In genomic region chr6:143531477-143531876, GRCm38 (mm10) we compare ENCODE assay signal across 12 mouse cellular contexts.
A peak's percentile ranks its signal among the peaks of the same experiment; 100 is the strongest.
DNase-seq lines count a peak whose midpoint lies in the region; ATAC-seq and TF ChIP-seq lines count a peak whose summit lies in the region.
"Had no signal": no experiment of that assay in that cellular context is flagged by ENCODE, and none has a peak within 500 bp of the region (broad histone marks: within the 10 kb centered on the region; RNA-seq: fewer than 3 reads in every experiment).

No protein-coding gene starts in this region.

- no peak overlapping the region for H3K4me2 ChIP-seq in forebrain, embryonic 11.5 days (ENCODE audit: low read depth, low read length, severe bottlenecking)
- no peak overlapping the region for H3K4me2 ChIP-seq in forebrain, postnatal 0 days (ENCODE audit: low read depth)
- H3K4me2 ChIP-seq in lung, embryonic 14.5 days = no peak overlapping the region
- H3K4me2 ChIP-seq in limb, embryonic 13.5 days (replicated peaks) = peak overlapping the region; percentile 34; the same call in 1 of the 2 replicates
- H3K4me2 ChIP-seq: heart, embryonic 12.5 days had no signal

- no peaks in the 10 kb centered on the region; the same call in none of the 2 replicates for H3K4me1 ChIP-seq in forebrain, embryonic 11.5 days (replicated peaks; ENCODE audit: control insufficient read depth, insufficient read depth, low read length)
- H3K4me1 ChIP-seq in forebrain, postnatal 0 days (ENCODE audit: insufficient read depth) = no peaks in the 10 kb centered on the region
- H3K4me1 ChIP-seq in lung, embryonic 14.5 days (ENCODE audit: insufficient read depth) = peaks cover 9% of the 10 kb centered on the region; the same call in 1 of the 2 replicates
- peaks cover 42% of the 10 kb centered on the region for H3K4me1 ChIP-seq in limb, embryonic 13.5 days
- H3K4me1 ChIP-seq: megakaryocyte, embryonic 14.5 days had no signal

- 0 out of 2 replicates have a peak, but pooled peaks have one; percentile 42 for ATAC-seq in forebrain, embryonic 11.5 days (replicated peaks; ENCODE audit: low FRiP score)
- no peak for ATAC-seq in forebrain, postnatal 0 days
- ATAC-seq in lung, embryonic 14.5 days (ENCODE audit: insufficient read depth) = peak; percentile 76; the same call in 1 of the 2 replicates
- peak; percentile 44; the same call in 1 of the 2 replicates for ATAC-seq in limb, embryonic 13.5 days (ENCODE audit: low FRiP score, low read depth)

- peak; percentile 69 for DNase-seq in forebrain, embryonic 11.5 days (ENCODE audit: low spot score)
- no peak for DNase-seq in forebrain, postnatal 0 days
- peak; percentile 58 for DNase-seq in lung, embryonic 14.5 days
- DNase-seq in lung, adult 18-20 months = no peak
- DNase-seq in embryo, embryonic 10 days (ENCODE audit: low spot score) = peak; percentile 30
- no peak for DNase-seq in thymus, adult 18-20 months
- no peak for DNase-seq in B cell, adult 2 months
- DNase-seq: adrenal gland, postnatal 36 days; cerebellum, postnatal 14 days had no signal

- no peaks in the 10 kb centered on the region for H3K27me3 ChIP-seq in forebrain, embryonic 11.5 days (ENCODE audit: control insufficient read depth, insufficient read depth, low read length)
- no peaks in the 10 kb centered on the region for H3K27me3 ChIP-seq in forebrain, postnatal 0 days (ENCODE audit: insufficient read depth, low read length)
- peaks cover 6% of the 10 kb centered on the region; the same call in 1 of the 2 replicates for H3K27me3 ChIP-seq in lung, embryonic 14.5 days (ENCODE audit: insufficient read depth, low read length)
- no peaks in the 10 kb centered on the region for H3K27me3 ChIP-seq in limb, embryonic 13.5 days
- H3K27me3 ChIP-seq: heart, embryonic 12.5 days; megakaryocyte, embryonic 14.5 days had no signal

- H3K27ac ChIP-seq in forebrain, embryonic 11.5 days (ENCODE audit: low read depth, low read length) = no peak overlapping the region
- no peak overlapping the region for H3K27ac ChIP-seq in forebrain, postnatal 0 days (ENCODE audit: low read depth, low read length)
- H3K27ac ChIP-seq in lung, embryonic 14.5 days (ENCODE audit: low read depth) = peak overlapping the region; percentile 58; the same call in 1 of the 2 replicates
- peak overlapping the region; percentile 88 for H3K27ac ChIP-seq in limb, embryonic 13.5 days

- no peaks in the 10 kb centered on the region for H3K9me3 ChIP-seq in forebrain, embryonic 11.5 days (ENCODE audit: control insufficient read depth, low read length)
- no peaks in the 10 kb centered on the region for H3K9me3 ChIP-seq in forebrain, postnatal 0 days (ENCODE audit: low read length)
- H3K9me3 ChIP-seq in lung, embryonic 14.5 days (ENCODE audit: low read depth, low read length) = no peaks in the 10 kb centered on the region
- peaks cover 5% of the 10 kb centered on the region; the same call in 1 of the 2 replicates for H3K9me3 ChIP-seq in limb, embryonic 13.5 days

- WGBS in forebrain, embryonic 11.5 days = 30% methylated on average over 6 of the region's 6 CpGs
- WGBS in forebrain, postnatal 0 days = 22% methylated on average over 6 of the region's 6 CpGs
- 17% methylated on average over 6 of the region's 6 CpGs for WGBS in lung, embryonic 14.5 days
- WGBS in limb, embryonic 13.5 days = 11% methylated on average over 6 of the region's 6 CpGs

- H3K9ac ChIP-seq in forebrain, embryonic 11.5 days (ENCODE audit: low read length) = no peak overlapping the region
- no peak overlapping the region for H3K9ac ChIP-seq in forebrain, postnatal 0 days
- H3K9ac ChIP-seq in lung, embryonic 14.5 days = no peak overlapping the region
- no peak overlapping the region for H3K9ac ChIP-seq in limb, embryonic 13.5 days
- H3K9ac ChIP-seq: heart, embryonic 12.5 days had no signal

- no peaks in the 10 kb centered on the region for H3K36me3 ChIP-seq in forebrain, embryonic 11.5 days (ENCODE audit: control insufficient read depth, insufficient read depth, low read length)
- H3K36me3 ChIP-seq in forebrain, postnatal 0 days (ENCODE audit: insufficient read depth) = no peaks in the 10 kb centered on the region
- no peaks in the 10 kb centered on the region for H3K36me3 ChIP-seq in lung, embryonic 14.5 days (ENCODE audit: insufficient read depth)
- H3K36me3 ChIP-seq in limb, embryonic 13.5 days = no peaks in the 10 kb centered on the region
- H3K36me3 ChIP-seq: heart, embryonic 12.5 days had no signal

- TF ChIP-seq CTCF in forebrain, postnatal 0 days (IDR thresholded peaks at IDR 0.05; ENCODE audit: low read depth) = no peak
- TF ChIP-seq CTCF in lung, embryonic 14.5 days (IDR thresholded peaks at IDR 0.05; ENCODE audit: low read depth) = no peak

- H3K4me3 ChIP-seq in forebrain, embryonic 11.5 days (ENCODE audit: low read depth, low read length) = no peak overlapping the region
- no peak overlapping the region for H3K4me3 ChIP-seq in forebrain, postnatal 0 days (ENCODE audit: low read depth, low read length)
- H3K4me3 ChIP-seq in lung, embryonic 14.5 days (ENCODE audit: low read depth, low read length) = no peak overlapping the region
- H3K4me3 ChIP-seq in limb, embryonic 13.5 days = no peak overlapping the region
- H3K4me3 ChIP-seq: heart, embryonic 12.5 days; megakaryocyte, embryonic 14.5 days had no signal

Comparison
In these comparisons a context has a peak if more than half of its experiments do, and no peak if none do; other contexts are left out.
1. DNase-seq: peak in forebrain, embryonic 11.5 days (single experiment), lung, embryonic 14.5 days (single experiment) and embryo, embryonic 10 days (single experiment); none in forebrain, postnatal 0 days (single experiment), lung, adult 18-20 months (0 of 2), thymus, adult 18-20 months (0 of 2) and B cell, adult 2 months (0 of 2).
2. H3K27ac ChIP-seq: peak in lung, embryonic 14.5 days (single experiment) and limb, embryonic 13.5 days (single experiment); none in forebrain, embryonic 11.5 days (single experiment) and forebrain, postnatal 0 days (single experiment).